Mouse (Mus musculus) gastrocnemius, postnatal 36 days (tissue): ENCODE data around the gene B4gat1. TPM values are rescaled to one million over a fixed set of nuclear protein-coding genes. Genes with fewer than 3 reads are reported as not detected.

ENCODE experiments used
- DNase-seq, 2 experiments: peaks; one replicate each; pipeline ENCODE4 v3.0.0; 2022
- intact Hi-C: fragments of 180-260 bp; cut with DNase I; formaldehyde crosslinking; loops from one replicate; pipeline ENCODE4 v1.15.1; 2025
- total RNA-seq, 2 experiments: library from RNA; stranded (reverse); gene quantifications; 2 replicates each; pipeline ENCODE4 v1.2.3; 2021

The B4gat1 gene
- total RNA-seq, 2 experiments from 2014 or later = 20.5 to 20.8 TPM

- DNase-seq = no peak
- intact Hi-C loops = loop anchor here (2.0 kb wide), 1 partner anchor 17 kb away; no protein-coding TSS in a partner anchor
Observed at GRCm38 (mm10) chr19:5056251-5056650, 17.6 kb downstream of the B4gat1 start.

DNA sequence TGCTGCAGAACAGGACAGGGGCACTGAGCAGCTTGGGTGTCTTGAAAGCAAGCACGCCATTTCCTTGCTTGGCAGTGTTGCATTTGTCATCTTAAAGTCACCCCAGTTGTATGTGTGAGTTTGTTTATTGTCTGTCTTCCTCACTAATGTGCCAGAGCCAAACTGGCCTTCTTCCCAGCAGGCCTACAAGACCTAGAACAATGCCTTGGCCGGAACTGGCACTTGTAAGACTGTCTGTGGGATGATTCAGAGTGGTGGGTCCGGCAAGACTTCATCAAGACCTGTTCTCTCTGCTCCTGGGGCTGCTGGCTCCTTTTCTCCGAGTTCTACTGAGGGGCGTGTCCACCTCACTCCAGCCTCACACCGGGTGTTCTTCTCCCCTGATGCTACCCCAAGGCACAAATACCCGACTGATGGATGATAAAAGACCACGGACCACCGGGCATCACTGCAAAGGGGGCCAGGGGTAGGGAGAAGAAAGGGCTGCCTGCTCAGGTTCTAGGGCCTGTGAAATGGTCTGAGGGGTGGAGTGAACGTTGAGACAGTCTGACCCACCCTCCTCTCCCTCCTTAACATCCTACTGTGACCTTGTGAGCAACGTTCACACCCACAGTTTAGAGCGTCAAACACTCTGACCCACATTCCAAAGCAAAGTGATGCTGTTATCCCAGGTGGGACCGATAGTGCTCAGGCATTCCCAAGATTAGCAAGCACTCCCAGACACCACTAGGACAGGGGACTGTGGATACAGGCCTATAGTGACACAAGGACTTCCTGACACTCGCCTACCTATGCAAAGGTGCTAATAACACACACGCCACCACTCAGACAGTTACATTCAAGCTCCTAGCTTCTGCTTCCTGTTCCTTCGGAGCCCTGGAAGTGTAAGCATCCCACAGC, 19.5 kb downstream of the B4gat1 start:
- intact Hi-C loops = loop anchor here (2.0 kb wide), 1 partner anchor 15 kb away; no protein-coding TSS in a partner anchor
- DNase-seq = no peak

DNA sequence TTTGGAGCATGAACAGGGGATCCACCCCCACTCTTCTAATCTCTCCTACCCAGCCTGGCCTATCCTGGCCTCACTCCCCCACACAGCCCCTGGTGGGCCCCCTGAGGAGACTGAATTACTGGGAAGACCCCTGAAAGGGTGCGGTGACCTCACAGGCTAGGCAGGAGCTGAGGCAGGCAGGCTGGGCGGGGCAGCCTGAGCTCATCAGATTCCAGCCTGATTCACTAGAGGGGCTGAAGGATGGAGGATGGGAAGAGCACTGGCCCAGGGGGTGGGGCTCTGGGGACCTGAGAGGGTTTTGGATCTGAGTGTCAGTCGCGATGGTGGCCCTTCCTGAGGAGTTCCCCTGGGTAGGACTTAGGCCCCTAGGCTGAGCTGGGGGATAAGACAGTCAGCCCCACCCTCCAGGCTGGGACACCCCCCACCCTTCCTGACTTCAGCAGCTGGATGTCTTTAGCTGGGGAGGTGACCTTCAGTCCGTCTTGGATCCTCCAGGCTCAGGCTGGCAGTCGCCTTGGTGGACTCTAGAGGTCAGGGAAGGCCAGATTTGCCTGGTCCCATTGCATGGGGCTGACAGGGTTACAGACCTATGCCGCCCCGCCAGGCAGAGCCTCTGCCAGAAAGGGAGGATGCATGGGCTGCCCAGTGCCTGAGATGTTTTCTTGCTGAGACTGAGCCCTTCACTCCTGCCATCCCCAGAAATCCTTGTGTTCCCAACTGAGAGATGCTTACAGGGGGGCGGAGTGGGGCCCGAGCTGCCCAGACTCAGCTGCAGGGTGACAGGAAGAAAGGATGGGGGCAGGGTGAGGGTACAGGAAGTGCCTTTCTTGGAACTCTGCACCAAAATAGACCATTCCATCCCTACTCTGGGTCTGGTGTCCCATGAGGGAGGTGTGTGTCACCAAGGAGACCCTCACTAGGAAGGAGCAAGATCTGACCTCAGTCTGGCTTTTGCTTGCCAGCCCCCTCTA, 20.5 kb downstream of the B4gat1 start:
- intact Hi-C loops = no loop called here
- DNase-seq = peak in 1 of 2 experiments; percentile 29

DNA sequence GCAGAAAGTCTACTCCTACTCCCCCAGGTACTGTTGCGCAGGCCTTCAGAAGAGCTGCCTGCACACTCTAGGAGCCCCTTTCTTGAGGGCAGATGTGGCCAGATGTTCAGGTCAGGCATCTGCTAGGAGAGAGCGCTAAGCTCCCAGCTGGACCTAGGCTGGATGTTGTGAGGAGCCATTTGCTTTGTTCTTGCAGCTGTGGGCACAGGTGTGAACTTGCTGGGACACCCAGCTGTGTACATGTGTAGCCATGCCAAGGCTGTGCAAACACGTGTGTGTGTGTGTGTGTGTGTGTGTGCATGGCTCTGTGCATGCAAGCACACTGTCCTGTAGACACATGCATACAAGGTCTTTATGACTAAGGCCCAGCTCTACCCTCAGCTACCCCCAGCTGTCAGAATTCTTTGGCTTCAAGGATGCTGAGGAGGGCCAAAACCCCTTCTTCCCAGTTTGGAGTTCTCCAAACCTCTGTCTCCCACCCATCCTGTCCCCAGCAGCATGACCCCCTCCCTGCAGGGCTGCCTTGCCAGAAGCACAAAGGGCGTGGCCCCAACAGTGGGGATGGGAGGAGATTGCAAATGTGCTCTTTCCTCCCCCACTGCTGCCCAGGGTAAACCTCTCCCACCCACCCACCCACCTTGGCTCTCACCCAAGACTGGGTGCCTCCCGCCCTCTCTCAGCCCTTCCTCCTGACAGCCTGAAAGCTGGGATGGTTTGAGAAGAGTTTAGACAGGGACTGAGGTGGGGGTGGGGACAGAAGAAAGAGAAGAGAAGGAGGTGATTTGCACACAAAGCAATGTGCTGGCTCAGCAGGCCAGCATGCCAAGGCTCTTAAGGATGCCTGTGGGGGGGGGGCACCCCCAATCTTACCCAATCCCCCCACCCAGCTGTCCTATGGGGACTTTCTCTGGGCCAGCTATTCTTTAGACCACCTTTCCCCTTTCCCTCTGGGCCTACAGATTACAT, 22.0 kb downstream of the B4gat1 start:
- intact Hi-C loops = no loop called here
- DNase-seq = peak in 1 of 2 experiments; percentile 56

DNA sequence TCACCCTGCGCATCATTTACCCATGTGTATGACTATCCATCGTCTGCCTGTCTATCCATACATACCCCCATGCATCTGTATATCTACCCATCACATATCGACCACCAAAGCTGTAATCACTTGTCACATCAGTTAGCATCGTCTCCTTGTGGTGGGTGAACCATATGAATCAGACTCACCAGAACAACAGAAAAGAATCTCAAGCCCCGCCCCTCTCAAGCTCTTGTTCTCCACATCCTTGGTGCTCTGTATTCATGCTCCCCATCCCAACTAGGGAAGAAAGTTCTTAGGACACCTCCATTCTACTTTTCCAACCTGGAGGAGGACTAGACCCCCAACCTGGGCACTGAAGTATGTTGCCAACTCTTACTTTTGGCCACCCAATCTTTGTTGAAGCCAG, 23.4 kb downstream of the B4gat1 start:
- no peak for DNase-seq
- intact Hi-C loops = no loop called here

- intact Hi-C loops = no loop called here
Observed at GRCm38 (mm10) chr19:5062446-5062845, 23.8 kb downstream of the B4gat1 start.

GRCm38 (mm10) chr19:5065104-5065503, 26.5 kb downstream of the B4gat1 start:
- intact Hi-C loops = no loop called here
- peak; percentile 43 to 62 for DNase-seq

More at GRCm38 (mm10) chr19:5062446-5062845, 23.8 kb downstream of the B4gat1 start:
- DNase-seq = peak; percentile 57 to 74

- intact Hi-C loops = no loop called here
- DNase-seq = peak in 1 of 2 experiments; percentile 38
Observed at GRCm38 (mm10) chr19:5067040-5067799, 28.6 kb downstream of the B4gat1 start.

DNA sequence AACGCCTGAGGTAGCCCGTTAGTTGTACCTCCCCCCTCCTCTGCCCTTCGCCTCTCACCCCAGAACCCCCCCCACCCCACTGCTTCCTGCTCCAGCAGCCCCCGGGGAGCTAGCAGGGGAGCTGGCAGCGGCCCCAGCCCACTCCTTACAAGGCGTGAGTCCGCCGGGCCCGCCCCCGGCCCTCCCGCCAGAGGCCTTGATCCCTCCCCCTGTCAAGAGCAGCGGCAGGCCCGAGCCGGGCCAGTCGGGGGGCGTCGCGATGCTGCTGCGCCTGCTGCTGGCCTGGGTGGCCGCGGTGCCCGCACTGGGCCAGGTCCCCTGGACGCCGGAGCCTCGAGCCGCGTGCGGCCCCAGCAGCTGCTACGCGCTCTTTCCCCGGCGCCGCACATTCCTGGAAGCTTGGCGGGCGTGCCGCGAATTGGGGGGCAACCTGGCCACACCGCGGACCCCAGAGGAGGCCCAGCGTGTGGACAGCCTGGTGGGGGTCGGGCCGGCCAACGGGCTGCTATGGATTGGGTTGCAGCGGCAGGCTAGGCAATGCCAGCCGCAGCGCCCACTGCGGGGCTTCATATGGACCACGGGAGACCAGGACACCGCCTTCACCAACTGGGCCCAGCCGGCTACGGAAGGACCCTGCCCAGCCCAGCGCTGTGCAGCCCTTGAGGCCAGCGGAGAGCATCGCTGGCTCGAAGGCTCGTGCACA, 29.4 kb downstream of the B4gat1 start, which contains the start of gene Cd248:
Gene Cd248, plus strand, starts transcription at position 212 of the 703 bp plus-strand sequence.
- intact Hi-C loops = no loop called here
- DNase-seq = peak; percentile 74 to 79

DNA sequence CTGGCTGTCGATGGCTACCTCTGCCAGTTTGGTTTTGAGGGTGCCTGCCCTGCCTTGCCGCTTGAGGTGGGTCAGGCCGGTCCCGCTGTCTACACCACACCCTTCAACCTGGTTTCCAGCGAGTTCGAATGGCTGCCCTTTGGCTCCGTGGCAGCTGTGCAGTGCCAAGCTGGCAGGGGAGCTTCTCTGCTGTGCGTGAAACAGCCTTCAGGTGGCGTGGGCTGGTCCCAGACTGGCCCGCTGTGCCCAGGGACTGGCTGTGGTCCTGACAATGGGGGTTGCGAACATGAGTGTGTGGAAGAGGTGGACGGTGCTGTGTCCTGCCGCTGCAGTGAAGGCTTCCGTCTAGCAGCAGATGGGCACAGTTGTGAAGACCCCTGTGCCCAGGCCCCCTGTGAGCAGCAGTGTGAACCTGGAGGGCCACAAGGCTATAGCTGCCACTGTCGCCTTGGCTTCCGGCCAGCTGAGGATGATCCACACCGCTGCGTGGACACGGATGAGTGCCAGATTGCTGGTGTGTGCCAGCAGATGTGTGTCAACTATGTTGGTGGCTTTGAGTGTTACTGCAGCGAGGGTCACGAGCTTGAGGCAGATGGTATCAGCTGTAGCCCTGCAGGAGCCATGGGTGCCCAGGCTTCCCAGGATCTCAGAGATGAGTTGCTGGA, 30.1 kb downstream of the B4gat1 start:
- intact Hi-C loops = no loop called here
- no peak for DNase-seq

DNA sequence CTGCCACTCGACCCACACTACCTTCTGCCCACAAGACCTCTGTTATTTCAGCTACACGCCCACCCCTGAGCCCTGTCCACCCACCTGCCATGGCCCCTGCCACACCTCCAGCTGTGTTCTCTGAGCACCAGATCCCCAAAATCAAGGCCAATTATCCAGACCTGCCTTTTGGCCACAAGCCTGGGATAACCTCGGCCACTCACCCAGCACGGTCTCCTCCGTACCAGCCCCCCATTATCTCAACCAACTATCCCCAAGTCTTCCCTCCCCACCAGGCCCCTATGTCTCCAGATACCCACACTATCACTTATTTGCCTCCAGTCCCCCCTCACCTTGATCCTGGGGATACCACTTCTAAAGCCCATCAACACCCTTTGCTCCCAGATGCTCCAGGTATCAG, 30.9 kb downstream of the B4gat1 start:
- no peak for DNase-seq
- intact Hi-C loops = no loop called here

DNA sequence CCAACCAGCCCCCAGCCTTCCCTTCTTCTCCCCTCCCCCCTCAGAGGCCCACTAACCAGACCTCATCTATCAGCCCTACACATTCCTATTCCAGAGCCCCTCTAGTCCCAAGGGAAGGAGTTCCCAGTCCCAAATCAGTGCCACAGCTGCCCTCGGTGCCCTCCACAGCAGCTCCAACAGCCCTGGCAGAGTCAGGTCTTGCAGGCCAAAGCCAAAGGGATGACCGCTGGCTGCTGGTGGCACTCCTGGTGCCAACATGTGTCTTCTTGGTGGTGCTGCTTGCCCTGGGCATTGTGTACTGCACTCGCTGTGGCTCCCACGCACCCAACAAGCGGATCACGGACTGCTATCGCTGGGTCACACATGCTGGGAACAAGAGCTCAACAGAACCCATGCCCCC, 31.4 kb downstream of the B4gat1 start:
- intact Hi-C loops = no loop called here
- DNase-seq = no peak

GRCm38 (mm10) chr19:5071077-5071476, 32.5 kb downstream of the B4gat1 start:
- intact Hi-C loops = no loop called here
- no peak for DNase-seq

DNA sequence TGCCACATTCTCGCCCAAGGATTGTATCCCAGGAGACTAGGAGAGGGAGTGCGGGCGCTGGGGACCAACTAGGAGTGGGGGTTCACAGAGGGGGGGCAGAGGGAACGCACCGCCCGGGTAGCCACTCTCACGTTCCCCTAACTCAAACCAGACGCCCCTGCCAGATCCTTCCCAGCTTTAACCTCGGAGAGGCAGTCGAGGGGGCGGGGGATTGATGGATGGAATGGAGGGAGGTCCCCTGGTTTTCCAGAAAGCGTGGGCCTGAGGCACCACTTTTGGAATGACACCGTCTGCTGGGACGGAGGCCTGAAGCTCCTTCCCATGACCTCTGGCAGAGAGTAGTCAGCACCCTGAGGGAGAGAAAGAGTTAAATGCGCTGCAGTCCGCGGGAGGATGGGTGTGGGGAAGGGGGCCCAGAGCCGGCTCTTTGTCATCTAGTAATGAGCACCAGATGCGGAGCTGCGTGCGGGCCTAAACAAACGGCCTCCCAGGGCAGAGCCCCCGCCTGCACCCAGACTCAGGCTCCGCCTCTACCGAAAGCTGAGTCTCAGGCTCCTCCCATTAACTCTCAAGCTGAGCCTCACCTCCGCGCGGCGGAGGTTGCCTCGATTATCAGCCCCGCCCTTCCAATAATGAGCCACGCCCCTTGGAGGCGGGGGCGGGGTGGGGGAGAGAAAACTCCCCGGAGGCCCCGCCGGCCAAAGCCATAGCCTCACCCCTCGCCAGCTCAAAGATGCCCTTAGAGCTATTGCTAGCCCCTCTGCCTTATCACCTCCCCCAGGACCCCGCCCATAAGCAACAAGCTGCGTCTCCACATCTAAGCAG, 33.1 kb downstream of the B4gat1 start:
- intact Hi-C loops = loop anchor here (2.0 kb wide), 2 partner anchors 15 to 57 kb away; no protein-coding TSS in a partner anchor
- peak; percentile 71 to 75 for DNase-seq

GRCm38 (mm10) chr19:5072389-5073019, 33.9 kb downstream of the B4gat1 start:
- DNase-seq = no peak
- intact Hi-C loops = loop anchor here (2.0 kb wide), 2 partner anchors 16 to 58 kb away; no protein-coding TSS in a partner anchor

DNA sequence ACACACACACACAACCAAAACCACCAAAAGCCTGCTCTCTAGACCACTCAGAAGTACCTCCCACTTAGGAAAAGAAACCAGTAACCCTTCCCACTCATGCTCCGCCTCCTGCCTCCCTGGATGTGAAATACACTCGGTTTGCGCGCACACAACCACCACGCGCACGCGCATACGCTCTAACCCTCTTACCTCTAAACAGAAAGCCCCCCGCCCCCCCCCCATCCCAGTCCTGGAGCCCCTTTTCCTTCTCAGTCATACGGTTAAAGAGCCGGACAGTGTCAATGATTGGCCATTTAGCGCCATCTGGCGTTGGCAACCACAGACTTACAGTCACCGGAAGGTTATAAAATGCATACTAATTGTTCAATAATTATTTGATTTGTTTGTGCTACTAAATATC, 34.4 kb downstream of the B4gat1 start:
- peak in 1 of 2 experiments; percentile 38 for DNase-seq
- intact Hi-C loops = loop anchor here (2.0 kb wide), 2 partner anchors 16 to 58 kb away; no protein-coding TSS in a partner anchor
